Mouse (Mus musculus): ENCODE data around the gene Bsg. TPM values are rescaled to one million over a fixed set of nuclear protein-coding genes. Genes with fewer than 3 reads are reported as not detected.
"Not testable (repeated sequence)": the region's sequence is repeated elsewhere in the genome, so short reads cannot be mapped to it uniquely, and the experiment has no call there.

Gene Bsg
- total RNA-seq, 4 experiments from 2014 or later: 515 to 593 (median 535) TPM

DNA sequence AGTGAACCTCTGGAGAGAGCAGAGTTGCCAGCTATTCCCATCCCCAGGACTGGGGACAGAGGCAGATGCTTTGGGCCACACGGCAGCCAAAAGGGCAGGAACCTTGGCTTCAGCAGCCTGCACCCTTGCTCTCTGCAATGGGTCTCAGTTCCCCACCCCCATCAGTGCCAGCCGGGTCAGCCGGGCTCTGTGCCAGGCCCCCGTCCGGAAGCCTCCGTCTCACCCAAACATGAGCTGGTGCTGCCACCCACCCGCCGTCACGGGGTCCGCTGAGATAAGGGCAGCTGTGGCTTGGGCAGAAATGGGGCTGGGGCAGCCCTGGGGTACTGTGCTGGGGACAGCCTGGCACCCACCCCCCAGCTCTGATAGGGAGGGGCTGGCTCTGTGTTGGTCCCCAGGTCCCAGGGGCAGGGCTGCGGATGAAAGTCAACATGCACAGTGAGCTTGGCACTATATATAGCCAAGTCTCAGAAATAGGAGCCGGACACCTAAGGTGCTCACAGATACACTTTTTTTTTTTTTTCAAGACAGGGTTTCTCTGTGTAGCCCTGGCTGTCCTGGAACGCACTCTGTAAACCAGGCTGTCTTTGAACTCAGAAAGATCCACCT lies 25.2 kb downstream of the Bsg start:
- DNase-seq (ENCODE audit: low spot score in 2 of 2): peak; percentile 55 to 78

DNA sequence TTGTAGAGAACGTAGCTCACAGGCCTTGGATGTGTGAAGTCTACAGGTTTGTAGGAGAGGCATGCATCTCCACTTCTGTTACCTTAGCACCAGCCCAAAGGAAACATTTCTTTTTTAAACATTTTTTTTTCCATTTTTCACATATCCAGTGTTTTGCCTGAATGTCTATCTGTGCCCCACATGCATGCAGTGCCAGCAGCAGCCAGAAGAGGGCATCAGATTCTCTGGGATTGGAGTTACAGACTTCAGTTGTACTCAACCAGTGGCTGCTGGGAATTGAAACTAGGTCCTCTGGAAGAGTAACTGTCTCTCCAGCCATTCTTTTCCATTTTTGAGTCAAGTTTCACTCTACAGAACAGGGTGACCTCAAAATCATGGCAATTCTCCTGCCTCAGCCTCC lies 28.2 kb downstream of the Bsg start:
- DNase-seq (ENCODE audit: low spot score in 2 of 2): no peak

DNA sequence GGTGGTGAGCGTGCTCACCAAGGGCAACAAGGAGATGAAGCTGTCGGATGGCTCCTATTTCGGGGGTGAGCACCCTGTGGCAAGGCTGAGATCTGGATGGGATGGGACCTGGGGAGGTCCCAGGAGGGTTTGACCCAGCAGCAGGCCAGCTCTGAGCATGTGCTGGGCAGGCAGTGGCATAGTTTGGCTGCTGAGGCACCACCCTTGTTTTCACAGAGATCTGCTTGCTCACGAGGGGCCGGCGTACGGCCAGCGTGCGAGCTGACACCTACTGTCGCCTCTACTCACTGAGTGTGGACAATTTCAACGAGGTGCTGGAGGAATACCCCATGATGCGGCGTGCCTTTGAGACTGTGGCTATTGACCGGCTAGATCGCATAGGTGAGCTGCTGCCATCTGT lies 29.6 kb downstream of the Bsg start:
- DNase-seq (ENCODE audit: low spot score in 2 of 2): no peak

DNA sequence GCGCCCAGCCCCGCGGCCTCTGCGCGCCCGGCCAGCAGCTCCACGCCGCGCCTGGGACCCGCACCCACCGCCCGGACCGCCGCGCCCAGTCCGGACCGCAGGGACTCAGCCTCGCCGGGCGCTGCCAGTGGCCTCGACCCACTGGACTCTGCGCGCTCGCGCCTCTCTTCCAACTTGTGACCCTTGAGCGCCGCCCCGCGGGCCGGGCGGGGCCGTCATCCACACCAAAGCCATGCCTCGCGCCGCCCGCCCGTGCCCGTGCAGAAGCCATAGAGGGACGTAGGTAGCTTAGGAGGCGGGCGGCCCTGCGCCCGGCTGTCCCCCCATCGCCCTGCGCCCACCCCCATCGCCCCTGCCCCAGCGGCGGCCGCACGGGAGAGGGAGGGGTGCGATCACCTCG lies 31.1 kb downstream of the Bsg start:
- DNase-seq (ENCODE audit: low spot score in 2 of 2): no peak

DNA sequence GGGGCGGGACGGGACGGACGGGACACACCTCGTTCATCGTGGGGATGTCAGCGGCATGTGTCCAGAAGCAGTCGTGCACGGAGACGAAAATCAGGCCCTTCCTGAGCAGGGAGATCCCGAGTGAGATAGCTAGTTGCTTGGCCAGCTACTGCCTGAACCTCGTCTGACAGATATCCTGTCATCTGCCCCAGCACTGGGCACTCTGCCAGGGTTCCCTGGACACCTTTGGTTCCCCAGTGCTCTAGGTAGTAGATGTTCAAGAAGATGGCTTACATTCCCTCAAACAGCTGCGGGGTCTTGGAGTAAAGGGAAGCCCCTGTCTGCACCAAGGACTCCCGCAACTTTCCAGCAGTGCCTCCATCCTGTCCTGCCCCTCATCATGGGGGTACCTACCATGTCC lies 32.4 kb downstream of the Bsg start:
- DNase-seq (ENCODE audit: low spot score in 2 of 2): no peak

DNA sequence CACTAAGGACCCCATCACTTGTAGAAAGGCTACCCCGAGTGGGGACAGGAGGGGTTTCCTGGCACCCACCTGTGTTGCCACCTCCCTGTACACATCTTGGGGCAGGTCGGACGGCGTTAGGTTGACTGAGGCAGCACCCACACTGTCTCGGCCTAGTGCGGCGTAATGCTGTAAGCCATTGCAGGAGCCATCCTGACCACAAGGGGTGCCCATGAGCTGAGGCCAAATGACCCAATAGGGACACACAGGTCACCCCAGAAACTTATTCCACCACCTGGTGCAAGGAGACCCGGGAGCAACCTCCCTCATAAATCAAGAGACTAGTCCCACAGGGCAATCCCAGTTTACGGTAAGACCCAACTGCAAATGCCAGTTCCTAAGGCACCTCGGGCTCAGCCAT lies 34.0 kb downstream of the Bsg start:
- DNase-seq (ENCODE audit: low spot score in 2 of 2): no peak

DNA sequence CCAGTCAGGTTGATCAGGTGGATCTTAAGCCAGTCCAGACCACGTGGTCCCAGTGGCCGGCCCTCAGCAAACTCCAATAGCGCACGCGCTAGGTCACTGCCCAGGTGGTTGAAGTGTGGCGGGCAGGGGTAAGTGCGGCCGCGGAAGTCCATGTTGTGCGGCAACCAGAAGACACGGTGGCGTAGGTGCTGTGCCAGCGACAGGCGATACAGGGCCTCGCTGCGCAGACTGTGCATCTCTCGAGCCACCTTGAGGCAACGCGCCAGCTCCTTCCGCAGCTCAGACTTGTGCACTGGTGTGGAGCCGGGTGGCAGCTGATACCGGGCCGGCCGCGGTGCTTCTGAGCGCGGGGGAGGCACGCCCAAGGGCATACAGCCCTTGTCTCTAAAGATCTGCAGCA lies 34.9 kb downstream of the Bsg start:
- DNase-seq (ENCODE audit: low spot score in 2 of 2): no peak

DNA sequence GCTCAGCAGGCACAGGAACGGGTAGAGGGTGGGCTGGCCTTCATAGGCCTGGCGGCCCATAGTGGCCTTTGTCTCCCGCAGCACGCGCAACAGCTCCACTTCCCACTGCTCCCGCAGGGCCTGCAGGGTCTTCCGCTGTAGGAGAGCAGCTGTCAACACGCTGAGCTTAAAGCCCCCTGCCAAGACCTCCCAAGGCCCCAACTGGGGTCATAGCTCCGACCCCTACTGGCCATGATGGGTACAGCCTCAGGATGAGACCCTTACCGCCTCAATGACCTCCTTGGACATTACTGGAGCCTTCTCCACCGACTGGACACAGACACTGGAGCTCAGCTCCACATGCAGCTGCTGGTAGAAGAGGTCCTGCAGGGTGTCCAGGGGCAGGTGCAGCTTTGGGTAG lies 36.6 kb downstream of the Bsg start:
- DNase-seq (ENCODE audit: low spot score in 2 of 2): no peak

DNA sequence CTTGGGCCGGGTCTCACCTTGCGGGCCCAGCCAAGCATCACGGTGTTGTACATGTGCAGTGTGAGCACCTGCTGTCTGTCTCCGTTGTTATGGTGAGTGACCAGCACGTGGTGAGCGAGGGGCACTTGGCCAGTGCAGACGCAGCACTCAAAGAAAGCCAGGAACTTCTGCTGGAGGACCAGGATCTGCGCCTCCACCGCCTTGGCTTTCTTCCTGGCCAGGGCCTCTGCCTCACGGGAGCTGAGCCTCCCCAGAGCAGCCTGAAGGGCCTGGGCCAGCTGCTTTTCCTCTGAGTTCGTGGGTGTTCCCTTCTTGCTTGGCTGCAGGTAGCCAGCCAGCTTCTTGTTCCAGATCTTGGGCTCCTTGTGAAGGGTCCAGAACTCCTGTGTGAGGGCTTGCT lies 38.9 kb downstream of the Bsg start:
- no peak for DNase-seq (ENCODE audit: low spot score in 2 of 2)

DNA sequence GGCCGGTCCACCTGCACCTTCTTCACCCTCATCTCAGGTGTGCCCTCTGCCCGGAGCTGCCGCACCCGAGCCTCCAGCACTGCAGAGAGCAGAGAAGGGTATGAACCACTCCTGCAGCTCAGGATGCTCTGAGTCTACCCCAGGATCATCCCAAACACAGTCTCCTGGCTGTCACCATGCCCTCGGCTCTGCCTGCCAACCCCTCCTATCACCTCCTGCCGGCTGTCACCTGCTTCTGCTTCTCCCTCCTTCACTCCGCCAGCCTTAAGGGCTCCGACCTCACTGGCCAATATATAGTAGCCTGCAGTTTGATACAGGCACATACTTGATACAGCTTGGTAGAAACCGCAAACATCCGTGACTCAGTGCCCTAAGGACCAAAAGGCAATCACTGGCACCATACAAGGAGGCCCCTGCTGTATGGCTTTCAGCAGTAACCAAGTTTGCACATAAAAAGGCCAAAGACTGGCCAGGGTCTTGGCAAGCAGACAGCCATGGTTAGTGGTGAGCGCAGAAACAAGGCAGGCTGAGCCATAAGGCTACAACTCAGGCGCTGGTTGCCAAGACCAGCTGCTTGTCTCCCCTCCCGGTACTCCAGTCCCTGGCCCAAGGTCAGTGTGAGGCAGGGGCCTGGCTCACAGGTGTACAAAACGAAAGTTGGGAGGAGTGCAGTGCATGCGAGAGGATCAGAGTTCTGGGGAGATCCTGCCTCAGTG lies 39.5 kb downstream of the Bsg start:
- DNase-seq (ENCODE audit: low spot score in 2 of 2): no peak

DNA sequence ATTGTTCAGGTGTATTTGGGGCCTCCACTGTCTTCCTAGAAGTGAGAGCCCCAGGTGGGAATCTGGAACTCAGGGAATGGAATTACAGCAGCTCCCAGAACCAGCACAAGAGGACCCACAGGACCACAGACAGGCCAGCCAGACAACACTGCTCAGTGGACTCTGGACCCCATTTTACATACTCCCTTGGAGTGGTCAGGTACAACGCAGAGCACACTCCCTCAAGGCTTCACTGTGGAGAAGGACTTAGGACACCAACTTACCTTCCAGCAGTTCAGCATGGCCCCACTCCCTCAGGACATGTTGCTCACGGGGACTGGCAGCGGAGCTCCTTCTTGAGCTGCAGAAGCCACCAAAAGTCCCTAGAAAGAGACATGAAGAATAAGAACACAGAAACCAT lies 41.1 kb downstream of the Bsg start:
- no peak for DNase-seq (ENCODE audit: low spot score in 2 of 2)

DNA sequence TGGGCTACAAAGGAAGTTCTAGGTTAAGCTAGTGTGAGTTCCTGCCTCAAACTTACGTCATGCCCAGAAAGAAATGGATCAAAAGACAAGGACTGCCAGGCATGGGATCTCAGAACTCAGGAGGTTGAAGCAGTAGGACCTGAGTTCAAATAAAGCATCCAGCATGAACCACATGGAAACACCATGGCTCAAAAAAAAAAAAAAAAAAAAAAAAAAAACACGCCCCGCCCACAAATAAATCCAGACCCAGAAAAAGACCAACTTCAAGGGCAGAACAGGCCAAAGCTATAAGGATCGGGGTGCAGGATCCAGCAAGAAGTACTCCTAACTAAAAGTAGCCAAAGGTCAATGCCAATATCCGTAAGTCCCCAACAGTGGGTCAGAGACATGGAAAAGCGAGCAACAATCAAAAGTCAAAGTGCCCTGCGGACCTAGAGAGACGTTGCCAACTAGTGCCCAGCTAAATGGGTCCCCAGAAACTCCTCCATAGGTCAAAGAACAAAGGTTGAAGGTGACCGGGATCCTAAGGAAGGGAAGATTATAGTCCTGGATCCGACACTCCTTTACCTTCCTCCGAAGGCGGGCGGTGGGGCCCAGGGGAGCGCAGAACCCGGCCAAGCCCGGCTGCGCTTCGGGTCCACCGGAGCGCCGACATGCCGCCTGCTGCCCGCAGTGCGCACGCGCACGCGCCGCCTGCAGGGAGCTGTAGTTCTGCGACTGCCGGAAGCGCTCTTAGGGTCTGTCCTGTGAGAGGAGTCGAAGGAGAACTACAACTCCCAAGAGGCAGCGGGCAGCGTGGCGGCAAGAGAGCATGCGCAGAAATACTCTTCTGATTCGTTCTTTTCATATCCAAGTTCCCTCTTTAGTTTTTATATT lies 41.8 kb downstream of the Bsg start, which contains the start of gene Polrmt:
Gene Polrmt, minus strand, starts transcription at position 684 of the 876 bp plus-strand sequence.
- peak; percentile 97 for DNase-seq (ENCODE audit: low spot score in 2 of 2)

DNA sequence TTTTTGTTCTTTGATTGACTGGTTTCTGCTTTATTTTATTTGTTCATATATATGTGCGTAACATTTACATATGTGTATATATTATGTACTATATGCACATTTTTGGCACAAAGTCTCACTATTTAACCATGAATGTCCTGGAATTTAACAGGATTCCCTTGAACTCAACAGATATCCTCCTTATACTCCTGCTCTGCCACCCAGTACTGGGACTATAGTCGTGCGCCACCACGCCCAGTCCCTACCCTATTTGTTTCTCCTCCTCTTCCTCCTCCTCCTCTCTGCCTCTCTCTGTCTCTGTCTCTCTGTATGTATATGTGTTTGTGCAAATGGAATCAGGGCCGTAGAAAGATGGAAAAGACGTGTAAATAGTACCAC lies 42.5 kb downstream of the Bsg start:
- no peak for DNase-seq (ENCODE audit: low spot score in 2 of 2)

DNA sequence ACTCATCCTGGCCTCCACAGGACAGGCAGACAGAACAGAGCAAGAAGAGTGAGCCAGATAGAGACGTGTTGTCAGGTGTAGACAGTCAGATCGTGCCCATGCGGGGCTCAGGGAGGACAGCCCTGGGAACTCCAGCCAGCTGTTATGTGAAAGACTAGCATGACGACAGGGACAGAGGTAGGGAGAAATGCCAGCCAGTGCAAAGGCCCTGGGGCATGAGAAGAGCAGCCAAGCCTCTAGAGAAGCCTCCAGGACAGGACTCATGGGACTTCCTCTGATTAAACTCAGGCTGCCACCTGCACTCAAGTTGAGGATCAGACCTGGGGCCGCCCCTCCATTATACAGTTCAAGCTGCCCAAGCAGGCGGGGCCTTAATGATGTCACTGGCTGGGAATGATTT lies 44.2 kb downstream of the Bsg start:
- no peak for DNase-seq (ENCODE audit: low spot score in 2 of 2)

DNA sequence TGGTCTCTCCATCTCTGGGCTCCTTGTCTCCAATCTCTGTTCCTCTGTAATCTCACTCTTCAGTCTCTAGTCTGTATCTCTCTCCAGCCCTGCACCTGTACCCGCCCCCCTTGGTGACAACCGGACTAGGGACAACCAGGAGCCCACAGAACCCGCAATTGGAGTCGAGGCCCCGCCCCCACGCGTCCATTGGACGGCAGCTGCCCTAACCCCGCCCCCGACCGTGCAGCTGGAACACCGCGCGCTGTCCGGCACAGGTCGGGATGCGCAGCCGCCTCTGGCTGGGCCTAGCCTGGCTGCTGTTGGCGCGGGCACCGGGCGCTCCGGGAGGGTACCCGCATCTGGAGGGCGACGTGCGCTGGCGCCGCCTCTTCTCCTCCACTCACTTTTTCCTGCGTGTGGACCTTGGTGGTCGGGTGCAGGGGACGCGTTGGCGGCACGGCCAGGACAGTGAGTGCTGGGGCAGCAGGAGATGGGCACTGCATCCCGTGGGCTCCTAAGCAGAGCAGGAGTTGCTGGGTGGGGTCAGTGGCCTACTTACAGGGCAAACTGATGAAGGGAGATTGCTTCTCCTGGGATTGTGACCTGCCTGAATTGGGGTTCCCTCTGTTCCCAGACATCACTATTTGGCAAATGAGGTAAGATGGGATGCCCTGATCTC lies 50.7 kb downstream of the Bsg start, which contains the start of gene Fgf22:
Gene Fgf22, plus strand, starts transcription at position 221 of the 661 bp plus-strand sequence.
- DNase-seq (ENCODE audit: low spot score in 2 of 2): peak; percentile 68 to 70

DNA sequence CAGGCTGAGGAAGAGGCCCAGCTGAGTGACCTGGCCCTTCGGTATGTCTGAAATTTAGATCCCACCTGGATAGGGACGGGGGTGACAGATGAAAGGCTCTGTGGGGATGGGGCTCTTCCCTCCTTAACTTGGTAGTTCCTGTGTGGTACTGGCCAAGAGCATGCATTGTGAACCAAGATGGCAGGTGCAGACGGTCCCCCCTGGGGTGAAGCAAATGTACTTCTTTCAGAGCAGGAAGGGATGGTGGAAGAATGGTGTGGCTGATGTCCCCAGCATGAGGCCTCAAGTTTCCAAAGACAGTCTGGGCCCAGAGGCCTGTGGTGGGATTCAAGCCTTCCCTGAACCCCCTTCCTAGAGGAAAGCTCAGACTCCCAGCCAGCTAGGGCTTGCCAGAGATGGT lies 51.6 kb downstream of the Bsg start:
- DNase-seq (ENCODE audit: low spot score in 2 of 2): no peak

DNA sequence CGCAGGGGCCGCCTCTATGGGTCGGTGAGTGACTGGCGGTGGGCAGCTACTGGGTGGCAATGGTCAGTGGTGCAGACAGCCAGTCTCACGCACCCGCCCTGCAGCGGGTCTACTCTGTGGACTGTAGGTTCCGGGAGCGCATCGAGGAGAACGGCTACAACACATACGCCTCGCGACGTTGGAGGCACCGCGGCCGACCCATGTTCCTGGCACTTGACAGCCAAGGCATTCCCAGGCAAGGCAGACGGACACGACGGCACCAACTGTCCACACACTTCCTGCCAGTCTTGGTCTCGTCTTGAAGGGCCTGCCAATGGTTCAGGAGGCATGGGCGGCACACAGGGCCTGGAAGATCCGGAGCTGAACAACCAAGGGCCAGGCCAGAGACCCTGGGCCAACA lies 52.4 kb downstream of the Bsg start:
- DNase-seq (ENCODE audit: low spot score in 2 of 2): no peak

DNA sequence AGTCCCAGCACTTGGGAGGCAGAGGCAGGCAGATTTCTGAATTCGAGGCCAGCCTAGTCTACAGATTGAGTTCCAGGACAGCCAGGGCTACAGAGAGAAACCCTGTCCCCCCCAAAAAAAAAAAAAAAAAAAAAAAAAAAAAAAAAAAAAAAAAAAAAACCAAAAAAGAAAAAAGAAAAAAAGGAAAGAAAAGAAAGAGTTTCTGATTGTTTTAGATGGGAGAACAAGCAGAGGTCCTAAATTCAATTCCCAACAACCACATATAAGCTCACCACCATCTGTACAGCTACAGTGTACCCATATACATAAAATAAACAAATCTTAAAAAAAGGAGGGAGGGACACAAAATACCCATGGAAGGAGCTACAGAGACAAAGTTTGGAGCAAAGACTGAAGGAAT lies 55.4 kb downstream of the Bsg start:
- DNase-seq (ENCODE audit: low spot score in 2 of 2): not testable (repeated sequence)

DNA sequence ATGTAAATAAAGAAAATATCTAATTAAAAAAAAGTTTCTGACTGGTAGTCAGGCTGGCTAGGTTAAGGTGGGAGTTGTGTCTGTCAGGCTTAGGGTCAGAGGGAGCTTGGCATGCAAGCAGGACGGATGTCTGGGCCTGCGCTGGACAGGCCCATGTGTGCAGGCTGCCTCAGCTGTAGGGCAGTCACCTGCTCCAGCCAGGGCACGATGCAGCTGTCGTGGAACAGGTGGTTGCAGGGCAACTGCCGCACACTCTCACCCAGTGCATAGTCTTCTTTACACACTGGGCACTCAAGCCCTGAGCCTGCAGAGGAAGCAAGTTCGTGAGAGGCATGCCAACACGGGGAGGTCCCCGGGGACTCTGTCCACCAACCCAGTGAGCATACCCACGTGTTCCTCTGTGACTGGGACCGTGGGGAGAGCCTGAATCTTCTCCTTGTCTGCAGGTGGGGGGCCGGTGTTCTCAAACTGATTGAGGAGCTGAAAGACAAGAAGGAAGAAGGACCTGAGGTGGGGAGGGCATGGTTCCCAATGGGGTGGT lies 56.4 kb downstream of the Bsg start:
- DNase-seq (ENCODE audit: low spot score in 2 of 2): no peak

All from layer of hippocampus, adult 8-10 months (tissue).